Mouse (Mus musculus): ENCODE data around the gene Gltp. TPM values are rescaled to one million over a fixed set of nuclear protein-coding genes. Genes with fewer than 3 reads are reported as not detected.

The Gltp gene
- total RNA-seq (2021), result 1 to 10 TPM; 7.2 to 8.7 TPM
- long read RNA-seq, experiment 1, transcript Gltp-201 (5 exons, 1,762 nt), result major isoform, 23 of 24 reads
- long read RNA-seq, experiment 1, partial matches to known transcripts, result 0 of 24 reads
- long read RNA-seq, experiment 1, other reads (novel, unspliced or antisense), result 1 of 24 reads
- long read RNA-seq, experiment 2, transcript Gltp-201 (5 exons, 1,762 nt), result major isoform, 13 of 13 reads
- long read RNA-seq, experiment 2, partial matches to known transcripts, result 0 of 13 reads
- long read RNA-seq, experiment 2, other reads (novel, unspliced or antisense), result 0 of 13 reads

- DNase-seq (ENCODE audit: low spot score), result peak; percentile 90
These were observed at the start of gene Gltp for GRCm38 (mm10) chr5:114690633-114691567. Gene Gltp, minus strand, starts transcription at chr5:114690984.

- DNase-seq (ENCODE audit: low spot score), result peak; percentile 77
These were observed 48.0 kb upstream of the Gltp start for GRCm38 (mm10) chr5:114738707-114739241.

- no peak for DNase-seq (ENCODE audit: low spot score)
These were observed 46.5 kb upstream of the Gltp start for GRCm38 (mm10) chr5:114737090-114737887.

- no peak for DNase-seq (ENCODE audit: low spot score)
These were observed 42.8 kb upstream of the Gltp start for GRCm38 (mm10) chr5:114733606-114734005.

- DNase-seq (ENCODE audit: low spot score), result no peak
These were observed 41.2 kb upstream of the Gltp start for GRCm38 (mm10) chr5:114731969-114732368.

GRCm38 (mm10) chr5:114731498-114731897, 40.7 kb upstream of the Gltp start:
- DNase-seq (ENCODE audit: low spot score), result no peak

- no peak for DNase-seq (ENCODE audit: low spot score)
These were observed 39.3 kb upstream of the Gltp start for GRCm38 (mm10) chr5:114730129-114730528.

- DNase-seq (ENCODE audit: low spot score), result peak; percentile 55
These were observed 37.4 kb upstream of the Gltp start for GRCm38 (mm10) chr5:114728160-114728559.

GRCm38 (mm10) chr5:114722846-114723245, 32.1 kb upstream of the Gltp start:
- peak; percentile 70 for DNase-seq (ENCODE audit: low spot score)

GRCm38 (mm10) chr5:114721969-114722368, 31.2 kb upstream of the Gltp start:
- DNase-seq (ENCODE audit: low spot score), result no peak

- no peak for DNase-seq (ENCODE audit: low spot score)
These were observed 30.0 kb upstream of the Gltp start for GRCm38 (mm10) chr5:114720784-114721183.

GRCm38 (mm10) chr5:114719928-114720270, 29.1 kb upstream of the Gltp start:
- no peak for DNase-seq (ENCODE audit: low spot score)

GRCm38 (mm10) chr5:114719003-114719927, 28.5 kb upstream of the Gltp start:
- no peak for DNase-seq (ENCODE audit: low spot score)

- no peak for DNase-seq (ENCODE audit: low spot score)
These were observed 27.7 kb upstream of the Gltp start for GRCm38 (mm10) chr5:114718483-114718882.

GRCm38 (mm10) chr5:114717937-114718336, 27.2 kb upstream of the Gltp start:
- no peak for DNase-seq (ENCODE audit: low spot score)

- DNase-seq (ENCODE audit: low spot score), result no peak
These were observed 26.5 kb upstream of the Gltp start for GRCm38 (mm10) chr5:114717292-114717691.

GRCm38 (mm10) chr5:114714551-114714950, 23.8 kb upstream of the Gltp start:
- DNase-seq (ENCODE audit: low spot score), result no peak

GRCm38 (mm10) chr5:114709357-114709756, 18.6 kb upstream of the Gltp start:
- no peak for DNase-seq (ENCODE audit: low spot score)

GRCm38 (mm10) chr5:114708491-114708890, 17.7 kb upstream of the Gltp start:
- DNase-seq (ENCODE audit: low spot score), result no peak
